Mouse (Mus musculus): ENCODE data around the gene Ndufc1.
A peak's percentile ranks its signal among the peaks of the same experiment; 100 is the strongest.
"Not testable (repeated sequence)": the region's sequence is repeated elsewhere in the genome, so short reads cannot be mapped to it uniquely, and the experiment has no call there.

The Ndufc1 gene

DNA sequence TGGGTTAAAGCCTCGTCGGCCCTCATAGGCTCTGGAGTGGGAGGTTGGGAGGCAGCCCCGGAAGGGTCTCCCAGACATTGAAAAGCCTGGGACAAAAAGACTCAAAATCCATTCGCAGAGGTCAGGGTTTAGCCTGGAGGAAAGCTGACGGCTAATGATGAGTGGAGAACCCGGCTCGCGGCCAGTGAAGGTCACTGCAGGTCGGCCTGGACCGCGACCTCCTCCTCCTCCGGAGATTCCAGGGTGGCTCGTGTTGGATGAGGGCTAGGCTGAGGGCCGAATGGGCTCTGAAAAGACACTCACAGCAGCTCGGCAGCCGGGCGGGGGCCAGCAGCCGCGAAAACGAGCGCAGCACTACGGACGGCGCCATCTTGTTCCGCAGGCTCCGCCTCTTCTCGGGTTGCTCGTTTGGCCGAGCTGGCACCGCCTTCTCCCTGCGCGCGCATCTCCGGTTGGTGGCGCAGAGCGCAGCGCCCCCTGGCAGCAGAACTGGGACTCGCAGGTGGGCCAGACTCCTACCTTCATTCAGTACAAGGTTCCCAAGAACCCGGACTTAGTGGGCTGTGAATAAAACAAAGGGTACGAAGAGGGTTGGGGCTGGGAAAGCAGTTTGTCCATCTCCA, at the start of gene Ndufc1:
Gene Ndufc1, minus strand, starts transcription at position 428 of the 623 bp plus-strand sequence.
- peak; percentile 100 for DNase-seq (ENCODE audit: low spot score in 2 of 2)

DNA sequence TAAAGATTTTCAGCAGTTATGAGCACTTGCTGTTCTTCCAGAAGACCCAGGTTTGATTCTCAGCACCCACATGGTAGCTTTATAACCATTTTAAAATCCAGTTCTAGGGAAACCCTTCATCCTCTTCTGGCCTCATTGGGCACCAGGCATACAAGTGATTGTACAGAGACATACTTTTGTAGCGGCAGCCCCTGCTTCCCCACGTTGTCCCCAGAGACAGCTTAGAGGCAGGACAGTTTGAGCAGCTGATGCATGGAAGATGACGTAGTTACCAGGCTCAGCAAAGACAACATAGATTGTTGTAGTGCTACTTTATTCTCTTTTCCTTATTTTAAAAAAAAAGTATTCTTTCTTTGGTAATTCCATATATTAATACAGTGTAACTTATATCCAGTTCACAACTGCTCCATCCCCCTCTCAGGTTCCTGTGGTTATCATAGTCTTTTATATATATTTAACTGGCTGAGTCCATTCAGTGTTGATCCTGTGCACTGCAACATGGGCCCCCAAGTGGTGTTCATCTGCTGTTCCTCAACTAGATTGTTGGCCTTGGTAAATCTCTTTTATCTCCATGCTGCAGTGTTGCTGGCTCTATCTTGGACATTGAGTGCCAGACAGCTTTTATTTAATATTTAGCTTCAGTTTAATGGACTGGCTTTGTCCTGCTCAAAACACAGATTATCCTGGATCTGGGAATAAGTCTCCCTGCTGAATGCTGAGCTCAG, 26.2 kb upstream of the Ndufc1 start:
- DNase-seq (ENCODE audit: low spot score in 2 of 2), result no peak

DNA sequence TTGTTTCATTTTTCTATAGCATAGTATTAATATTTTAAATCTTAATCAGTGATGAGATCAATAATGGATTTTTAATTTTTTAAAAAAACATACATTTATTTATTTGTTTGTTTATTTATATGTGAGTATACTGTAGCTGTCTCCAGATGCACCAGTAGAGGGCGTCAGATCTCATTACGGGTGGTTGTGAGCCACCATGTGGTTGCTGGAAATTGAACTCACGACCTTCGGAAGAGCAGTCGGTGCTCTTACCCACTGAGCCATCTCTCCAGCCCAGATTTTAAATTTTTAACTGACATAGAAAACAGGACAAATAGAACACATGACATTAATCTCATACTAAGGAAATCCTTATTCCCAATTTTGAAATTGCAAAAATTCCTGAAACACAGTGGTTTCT, 25.6 kb upstream of the Ndufc1 start:
- not testable (repeated sequence) for DNase-seq (ENCODE audit: low spot score in 2 of 2)

DNA sequence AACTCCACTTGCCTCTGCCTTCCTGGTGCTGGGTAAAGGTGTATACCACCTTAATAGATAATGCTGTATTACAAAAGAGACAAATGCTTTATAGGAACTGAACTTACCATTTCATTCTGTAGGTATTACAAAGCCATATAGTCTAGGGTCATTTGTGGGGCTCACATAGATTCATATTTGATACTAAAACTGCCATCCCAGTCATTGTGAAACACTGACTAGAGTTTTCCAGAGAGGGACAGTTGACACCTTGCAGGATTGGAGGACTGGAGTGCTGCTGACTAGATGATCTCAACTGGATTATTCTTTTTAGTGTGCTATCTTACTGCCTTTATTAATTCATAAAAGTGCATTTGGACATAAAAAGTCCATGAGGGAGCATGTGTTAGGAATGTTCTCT, 16.6 kb upstream of the Ndufc1 start:
- DNase-seq (ENCODE audit: low spot score in 2 of 2), result no peak

DNA sequence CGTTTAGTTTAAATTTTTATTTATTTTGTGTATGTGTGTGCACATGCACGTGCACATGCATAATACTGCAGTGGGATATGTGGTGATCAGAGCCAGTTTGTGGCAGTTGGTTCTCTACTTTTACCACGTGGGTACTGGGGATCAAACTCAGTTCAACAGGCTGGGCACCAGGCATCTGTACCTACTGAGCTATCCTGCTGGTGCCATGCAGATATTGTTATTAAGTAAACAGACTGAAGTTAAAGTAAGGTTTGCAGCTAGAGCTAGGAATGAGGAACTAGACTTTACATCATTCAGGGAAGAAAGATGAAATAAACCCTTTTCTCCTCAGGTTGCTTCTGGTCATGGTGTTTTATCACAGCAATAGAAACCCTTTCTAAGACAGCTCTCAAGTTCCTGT, 13.1 kb upstream of the Ndufc1 start:
- no peak for DNase-seq (ENCODE audit: low spot score in 2 of 2)

DNA sequence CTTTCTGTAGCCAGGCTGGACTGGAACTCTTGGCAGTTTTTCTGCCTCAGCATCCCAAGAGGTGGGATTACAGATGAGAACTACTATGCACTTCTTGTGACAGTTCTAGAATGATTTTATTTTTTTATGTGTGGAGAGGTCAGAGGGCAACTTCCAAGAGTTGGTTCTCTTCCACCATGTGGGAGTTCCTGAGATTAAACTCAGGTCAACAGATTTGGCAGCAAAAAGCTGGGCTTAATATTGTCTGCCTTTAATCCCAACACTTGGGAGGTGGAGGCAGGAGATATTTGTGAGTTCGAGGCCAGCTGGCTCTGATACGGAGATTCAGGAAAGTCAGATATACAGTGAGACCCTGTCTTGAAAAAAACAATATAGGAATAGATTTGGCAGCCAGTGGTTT, 9.2 kb upstream of the Ndufc1 start:
- DNase-seq (ENCODE audit: low spot score in 2 of 2), result no peak

DNA sequence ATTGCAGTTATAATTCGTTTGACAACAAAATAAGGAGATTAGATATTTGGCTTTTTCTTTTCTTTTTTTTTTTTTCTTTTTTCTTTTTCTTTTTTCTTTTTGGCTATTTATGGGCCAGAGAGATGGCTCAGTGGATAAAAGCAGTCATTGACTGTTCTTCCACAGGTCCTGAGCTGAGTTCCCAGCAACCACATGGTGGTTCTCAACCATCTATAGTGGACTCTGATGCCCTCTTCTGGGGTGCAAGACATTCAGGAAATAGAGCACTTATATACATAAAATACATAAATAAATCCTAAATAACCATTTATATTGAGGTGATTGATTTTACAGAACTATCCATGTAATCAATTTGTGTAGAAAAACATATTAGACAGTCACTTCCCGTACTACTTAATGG, 8.7 kb upstream of the Ndufc1 start:
- DNase-seq (ENCODE audit: low spot score in 2 of 2), result no peak

DNA sequence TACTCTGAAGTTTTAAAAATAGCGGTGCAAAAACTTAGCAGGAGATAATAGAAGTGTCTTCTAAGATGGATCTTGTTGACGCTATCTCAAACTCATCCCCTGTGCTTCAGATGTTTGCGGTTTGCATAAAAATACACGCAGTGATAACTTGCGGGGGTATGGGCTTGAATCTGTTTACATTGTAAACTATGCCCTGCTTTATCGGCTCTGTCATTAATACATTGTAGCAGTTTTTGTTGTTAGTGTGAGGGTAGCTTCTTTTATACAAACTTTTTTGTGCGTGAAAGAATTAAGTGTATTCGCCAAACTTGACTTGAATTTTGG, 8.3 kb upstream of the Ndufc1 start:
- no peak for DNase-seq (ENCODE audit: low spot score in 2 of 2)

DNA sequence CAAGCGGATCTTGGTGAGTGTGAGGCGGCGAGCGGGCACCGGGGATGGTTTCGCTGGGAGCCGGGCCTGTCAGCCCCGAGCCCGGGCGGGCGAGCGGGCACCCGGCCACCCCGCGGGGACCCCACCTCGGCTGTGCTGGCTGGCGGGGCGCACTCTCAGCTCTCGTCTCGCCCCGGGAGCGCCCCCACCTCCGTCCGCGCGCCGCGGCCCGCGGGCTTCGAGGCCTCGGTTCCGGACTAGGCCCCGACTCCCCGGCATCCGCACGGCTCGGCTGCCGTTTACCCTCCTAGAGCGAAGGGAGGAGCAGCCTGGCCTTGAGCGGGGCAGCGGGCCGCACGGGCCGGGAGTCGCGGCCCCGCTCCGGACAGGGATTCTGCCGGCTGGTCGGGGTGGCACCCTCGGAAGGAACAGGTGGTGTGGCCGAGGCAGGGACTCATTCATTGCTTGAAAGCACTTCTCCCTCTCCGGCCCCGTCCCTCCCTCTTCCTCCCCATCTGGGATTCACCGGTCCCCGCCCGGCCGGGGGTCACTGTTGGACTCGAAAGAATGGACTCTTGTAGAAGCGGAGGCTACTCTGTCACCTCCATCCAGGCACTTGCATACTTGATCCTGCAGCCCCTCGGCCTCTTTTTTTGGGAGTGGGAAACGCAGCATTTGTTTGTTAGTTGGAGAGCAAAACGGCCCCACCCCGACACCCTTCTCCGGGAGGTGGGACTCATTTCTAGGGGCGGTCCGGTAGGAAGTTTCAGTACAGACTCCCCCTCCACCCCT, 7.8 kb upstream of the Ndufc1 start:
- DNase-seq (ENCODE audit: low spot score in 2 of 2), result no peak

DNA sequence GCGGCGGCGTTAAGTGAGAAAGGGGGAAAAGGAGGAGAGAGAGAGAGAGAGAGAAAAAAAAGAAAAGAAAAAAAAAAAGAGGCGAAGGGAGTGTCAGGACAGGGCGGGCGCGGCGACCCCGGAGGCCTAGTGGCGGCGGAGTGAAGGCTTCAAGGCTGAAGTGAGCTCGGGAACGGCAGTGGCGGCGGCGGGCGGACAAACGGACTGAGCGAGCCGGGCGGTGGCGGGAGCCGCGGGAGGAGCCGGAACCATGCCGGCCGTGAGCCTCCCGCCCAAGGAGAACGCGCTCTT, 7.2 kb upstream of the Ndufc1 start:
- no peak for DNase-seq (ENCODE audit: low spot score in 2 of 2)

DNA sequence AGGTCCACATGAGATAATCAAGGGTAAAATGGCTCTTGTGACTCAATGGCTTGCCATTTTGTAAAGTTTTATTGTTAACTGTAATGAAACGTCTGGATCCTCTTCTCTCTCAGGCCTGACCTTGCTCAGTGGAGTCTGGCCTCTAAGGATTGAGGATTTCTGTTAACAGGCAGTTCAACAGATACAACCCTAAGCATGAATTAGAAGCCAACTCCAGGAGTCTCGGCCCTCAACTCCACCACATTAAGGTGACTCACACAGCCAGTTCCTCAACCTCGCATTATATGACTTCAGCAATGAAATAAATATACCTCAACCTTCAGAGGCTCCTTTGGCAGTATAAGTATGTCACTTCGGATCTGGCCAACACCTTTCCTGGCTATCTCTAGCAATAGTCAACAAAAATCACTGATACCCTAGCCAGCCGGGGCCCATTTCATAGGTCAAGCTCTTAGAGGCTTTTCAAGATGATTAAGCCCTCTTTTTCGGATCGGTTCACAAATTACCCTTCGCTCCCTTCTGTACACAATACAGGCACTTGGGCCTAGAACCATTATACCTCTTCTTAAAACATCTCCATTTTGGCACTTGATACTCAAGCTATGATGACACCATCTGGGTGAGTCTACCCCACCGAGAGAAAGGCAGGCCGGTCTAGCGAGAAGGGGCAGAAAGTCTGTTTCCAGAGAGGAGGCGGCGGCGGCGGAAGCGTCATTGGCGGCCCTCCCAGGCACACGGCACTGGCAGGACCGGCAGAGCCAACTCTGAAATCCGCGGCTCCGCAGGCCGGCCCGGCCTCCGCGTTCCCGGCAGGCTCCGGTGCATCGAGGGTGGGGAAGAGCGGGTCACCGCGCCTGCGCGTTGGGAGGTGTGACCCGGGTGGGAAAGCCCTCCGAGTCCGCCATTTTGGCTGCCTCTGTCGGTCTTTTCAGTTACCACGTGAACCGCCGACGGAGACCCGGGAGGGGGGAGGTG, 6.6 kb upstream of the Ndufc1 start, which contains the start of gene Naa15:
Gene Naa15, plus strand, starts transcription at position 51 of the 975 bp plus-strand sequence.
- peak; percentile 92 to 94 for DNase-seq (ENCODE audit: low spot score in 2 of 2)

DNA sequence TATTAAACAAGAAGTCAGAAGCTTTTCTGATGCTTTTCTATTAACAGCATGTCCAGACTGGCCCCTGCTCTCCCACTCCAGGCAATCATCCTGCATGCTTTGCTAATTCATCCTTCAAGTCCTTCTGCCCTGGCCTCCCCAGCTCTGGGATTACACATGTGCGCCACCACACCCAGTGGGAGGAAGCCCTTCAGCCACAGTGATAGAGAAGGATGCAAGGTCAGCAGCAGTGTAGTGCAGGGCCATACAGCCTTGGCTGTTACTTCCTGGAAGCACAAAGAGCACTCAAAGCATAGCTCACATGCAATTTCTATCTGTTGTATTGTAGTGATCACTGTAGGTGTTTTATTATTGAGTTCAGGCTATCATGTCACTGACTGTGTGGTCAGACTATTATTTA, 4.5 kb upstream of the Ndufc1 start:
- DNase-seq (ENCODE audit: low spot score in 2 of 2), result no peak

DNA sequence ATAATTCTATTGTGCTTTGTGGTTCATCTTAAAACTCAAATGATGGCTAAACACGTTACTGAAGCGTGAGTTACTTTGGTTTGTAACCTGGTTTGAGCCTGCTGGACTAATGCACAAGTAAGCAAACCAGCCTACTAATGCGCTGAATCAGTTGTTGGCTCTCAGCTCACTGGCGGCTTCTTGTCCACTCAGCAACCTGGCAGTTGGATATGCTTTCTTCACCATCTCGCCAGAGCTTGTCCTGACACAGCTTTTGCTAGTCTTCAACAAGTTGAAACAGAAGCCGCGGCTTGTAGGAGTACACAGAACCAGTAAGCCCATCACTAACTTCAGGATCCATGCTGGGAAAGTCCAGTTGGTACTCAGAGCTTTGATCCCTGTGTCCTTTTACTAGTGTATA, 3.7 kb upstream of the Ndufc1 start:
- no peak for DNase-seq (ENCODE audit: low spot score in 2 of 2)

DNA sequence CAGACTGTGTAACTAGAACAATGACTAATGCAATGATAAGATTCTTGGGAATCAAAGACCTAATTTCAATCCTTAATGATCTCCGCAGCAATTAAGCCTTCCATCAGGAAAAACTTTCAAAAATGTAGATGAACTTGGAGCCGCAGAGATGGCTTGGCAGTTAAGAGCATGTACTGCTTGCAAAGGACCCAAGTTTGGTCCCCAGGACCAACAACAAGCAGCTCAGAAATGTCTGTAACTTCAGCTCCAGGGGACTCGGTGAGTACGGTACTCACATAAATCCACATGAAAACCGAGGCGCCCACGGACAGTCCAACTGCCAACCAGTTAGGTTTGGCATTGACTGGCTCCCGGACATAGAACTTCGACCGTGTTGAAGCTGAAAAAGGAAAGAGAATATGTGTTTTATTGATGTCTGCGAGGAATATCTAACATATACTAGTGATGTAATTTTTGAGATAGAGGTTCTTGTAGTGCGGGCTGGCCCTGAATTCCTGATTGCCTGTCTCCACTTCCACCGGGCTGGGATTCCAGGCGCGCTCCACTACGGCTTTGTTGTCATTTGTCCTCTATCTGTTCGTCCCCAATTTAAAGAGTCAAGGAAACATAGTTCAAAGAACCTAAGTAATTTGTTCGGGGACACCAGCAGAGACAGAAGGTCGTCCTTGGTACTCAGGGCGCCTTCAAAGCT, 773 bp downstream of the Ndufc1 start:
- DNase-seq (ENCODE audit: low spot score in 2 of 2), result no peak

DNA sequence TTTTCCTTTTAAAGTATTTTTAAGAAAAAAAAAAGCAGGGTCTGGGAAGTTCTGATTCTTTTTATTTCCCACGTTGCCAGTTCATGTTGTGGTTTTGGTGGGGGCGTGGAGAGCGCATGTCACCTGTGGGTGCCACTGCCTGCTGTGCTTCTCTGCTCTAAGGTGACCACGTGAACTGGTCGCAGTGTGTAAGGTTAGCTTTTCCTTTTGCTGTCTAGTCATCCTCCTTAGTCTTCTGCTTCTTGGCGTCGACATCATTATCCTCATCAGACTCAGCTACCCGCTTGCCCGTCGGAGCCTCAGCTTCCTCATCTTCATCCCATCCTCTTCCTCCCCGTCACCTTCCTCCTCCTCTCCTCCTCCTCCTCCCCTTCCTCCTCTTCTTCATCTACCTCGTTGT, 6.2 kb downstream of the Ndufc1 start:
- DNase-seq (ENCODE audit: low spot score in 2 of 2), result no peak

DNA sequence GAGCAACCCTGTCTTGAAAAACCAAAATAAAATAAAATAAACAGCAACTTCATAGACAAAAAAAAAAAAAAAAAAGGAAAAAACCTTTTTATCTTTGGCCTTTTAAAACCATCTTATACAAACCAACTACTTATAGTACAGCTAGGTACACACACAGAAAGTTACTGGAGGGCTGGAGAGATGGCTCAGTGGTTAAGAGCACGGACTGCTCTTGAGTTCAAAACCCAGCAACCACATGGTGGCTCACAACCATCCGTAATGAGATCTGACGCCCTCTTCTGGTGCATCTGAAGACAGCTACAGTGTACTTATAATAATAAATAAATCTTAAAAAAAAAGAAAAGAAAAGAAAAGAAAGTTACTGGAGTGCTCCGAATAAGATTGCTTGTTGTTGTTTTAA, 6.7 kb downstream of the Ndufc1 start:
- DNase-seq (ENCODE audit: low spot score in 2 of 2), result not testable (repeated sequence)

DNA sequence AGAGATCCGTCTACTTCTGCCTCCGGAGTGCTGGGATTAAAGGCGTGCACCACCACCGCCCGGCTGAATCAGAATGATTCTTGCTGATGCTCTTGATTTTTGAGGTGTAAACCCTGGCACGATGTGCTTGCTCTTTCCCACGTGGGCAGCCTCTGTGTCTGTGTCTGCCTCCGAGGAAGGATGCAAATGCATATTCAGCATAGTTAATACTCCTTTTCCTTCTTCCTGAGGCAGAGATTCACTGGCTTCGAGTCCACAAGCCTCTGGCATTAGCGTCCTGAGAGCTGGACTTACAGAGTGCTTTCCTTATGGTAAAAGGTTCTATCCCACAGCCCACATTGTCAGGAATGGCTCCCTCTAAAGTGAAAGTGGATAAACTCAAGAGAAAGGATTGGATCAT, 8.1 kb downstream of the Ndufc1 start:
- no peak for DNase-seq (ENCODE audit: low spot score in 2 of 2)

DNA sequence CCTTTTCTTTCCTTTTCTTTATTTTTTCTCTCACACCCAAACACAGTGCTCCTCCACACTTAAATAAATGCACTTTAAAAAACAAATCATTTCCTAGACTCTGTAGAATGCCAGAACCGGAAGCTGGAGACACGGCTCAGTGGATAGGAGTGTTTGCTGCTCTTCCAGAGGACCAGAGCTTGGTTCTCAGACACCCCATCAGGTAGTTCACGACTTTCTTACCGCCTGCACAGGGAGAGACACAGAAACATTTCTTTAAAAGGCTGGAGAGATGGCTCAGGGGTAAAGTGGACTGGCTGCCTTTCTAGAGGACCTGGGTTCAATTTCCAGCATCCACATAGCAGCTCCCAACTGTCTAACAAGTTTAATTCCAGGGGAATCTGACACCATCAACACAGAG, 9.3 kb downstream of the Ndufc1 start:
- no peak for DNase-seq (ENCODE audit: low spot score in 2 of 2)

DNA sequence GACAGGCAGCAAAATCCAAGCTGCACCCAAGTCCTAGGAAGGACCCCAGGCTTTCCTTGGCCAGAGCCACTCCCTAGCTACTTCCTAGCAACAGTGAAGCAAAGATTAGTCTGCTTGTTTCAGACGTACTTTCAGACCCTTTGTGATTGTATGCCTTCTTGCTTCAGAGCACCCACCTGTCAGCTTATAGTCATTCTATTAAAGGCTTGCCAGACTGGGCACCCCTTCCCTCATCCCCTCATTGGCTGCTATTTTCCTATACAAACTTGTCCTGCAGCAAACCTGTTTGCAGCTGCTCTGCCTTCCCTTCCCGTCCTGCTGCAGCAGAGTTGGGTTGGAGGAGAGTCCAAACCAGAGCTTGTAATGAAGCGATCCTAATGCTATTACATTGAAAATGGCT, 10.1 kb downstream of the Ndufc1 start:
- DNase-seq (ENCODE audit: low spot score in 2 of 2), result no peak

DNA sequence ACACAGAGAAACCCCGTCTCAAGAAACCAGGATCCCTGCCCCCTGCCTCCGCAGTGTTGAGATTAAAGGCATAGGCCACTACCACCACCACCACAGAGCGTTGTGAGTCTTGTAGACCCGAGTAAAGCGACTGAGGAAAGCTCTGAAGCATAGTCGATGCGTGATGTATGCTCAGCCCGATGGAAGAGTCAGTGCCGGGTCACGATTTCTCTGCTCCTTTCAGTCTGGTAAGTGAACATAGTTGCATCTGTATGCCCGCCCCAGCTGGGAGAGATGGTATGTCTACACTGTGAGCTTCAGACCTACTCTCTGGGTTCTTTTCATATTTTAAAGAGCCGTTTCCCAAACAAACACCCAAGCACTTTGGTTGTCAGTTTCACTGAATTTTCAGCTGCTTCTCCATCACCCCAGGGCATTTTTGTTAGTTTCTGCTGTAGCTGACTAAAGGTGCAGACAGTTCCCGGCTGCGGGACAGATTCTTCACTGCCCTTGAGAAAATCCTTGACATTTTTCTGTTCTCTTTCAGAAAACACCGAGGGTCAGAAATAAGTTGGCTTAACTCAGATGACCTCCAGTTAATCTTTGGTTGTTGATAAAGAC, 11.0 kb downstream of the Ndufc1 start:
- no peak for DNase-seq (ENCODE audit: low spot score in 2 of 2)
